Mouse (Mus musculus) bone marrow, adult 2 months (tissue): ENCODE measurements around the gene Slc44a2. TPM values are rescaled to one million over a fixed set of nuclear protein-coding genes. Genes with fewer than 3 reads are reported as not detected.

Experiments
- H3K27ac ChIP-seq: fragments of 200-500 bp; 2 replicates; pipeline ENCODE4 v1.5.1; 2012; ENCODE audit warnings: low read depth, mild to moderate bottlenecking, control low read depth, inconsistent platforms, low read length; ENCODE audit not compliant: control insufficient read depth, poor library complexity, insufficient read depth
- H3K4me1 ChIP-seq: fragments of 200-500 bp; 2 replicates; pipeline ENCODE4 v1.6.1; 2011; ENCODE audit warnings: low read length; ENCODE audit not compliant: control insufficient read depth, insufficient read depth
- H3K4me3 ChIP-seq: fragments of 200-500 bp; replicated peaks from 2 replicates; pipeline ENCODE3; 2011; ENCODE audit warnings: mild to moderate bottlenecking, low read depth, low read length, control low read depth; ENCODE audit not compliant: control insufficient read depth
- CTCF ChIP-seq: fragments of 200-500 bp; IDR thresholded peaks from 2 replicates; pipeline ENCODE4 v1.5.1; 2011; ENCODE audit warnings: low read length, control low read depth; ENCODE audit not compliant: control insufficient read depth, insufficient read depth
- POLR2A ChIP-seq: fragments of 200-500 bp; IDR thresholded peaks from 2 replicates; pipeline ENCODE4 v1.6.1; 2011; ENCODE audit warnings: low read depth, mild to moderate bottlenecking, control low read depth, low read length, borderline replicate concordance; ENCODE audit not compliant: control insufficient read depth
- WGBS: fragments of 180-500 bp; shearing (Covaris S2); methylation state at CpG from one replicate; pipeline ENCODE4 v1.1.7; 2018; 5-methylcytosine and 5-hydroxymethylcytosine counted together
- polyA plus RNA-seq: library from polyadenylated mRNA; stranded (reverse); fragments of >200 nt; gene quantifications from 2 replicates; pipeline ENCODE4 v1.2.4, GENCODE M21; 2011; ENCODE audit warnings: low replicate concordance; ENCODE audit not compliant: missing spikeins, insufficient read depth, insufficient read length

Gene Slc44a2
- polyA plus RNA-seq, 1 experiment: 106 TPM

DNA sequence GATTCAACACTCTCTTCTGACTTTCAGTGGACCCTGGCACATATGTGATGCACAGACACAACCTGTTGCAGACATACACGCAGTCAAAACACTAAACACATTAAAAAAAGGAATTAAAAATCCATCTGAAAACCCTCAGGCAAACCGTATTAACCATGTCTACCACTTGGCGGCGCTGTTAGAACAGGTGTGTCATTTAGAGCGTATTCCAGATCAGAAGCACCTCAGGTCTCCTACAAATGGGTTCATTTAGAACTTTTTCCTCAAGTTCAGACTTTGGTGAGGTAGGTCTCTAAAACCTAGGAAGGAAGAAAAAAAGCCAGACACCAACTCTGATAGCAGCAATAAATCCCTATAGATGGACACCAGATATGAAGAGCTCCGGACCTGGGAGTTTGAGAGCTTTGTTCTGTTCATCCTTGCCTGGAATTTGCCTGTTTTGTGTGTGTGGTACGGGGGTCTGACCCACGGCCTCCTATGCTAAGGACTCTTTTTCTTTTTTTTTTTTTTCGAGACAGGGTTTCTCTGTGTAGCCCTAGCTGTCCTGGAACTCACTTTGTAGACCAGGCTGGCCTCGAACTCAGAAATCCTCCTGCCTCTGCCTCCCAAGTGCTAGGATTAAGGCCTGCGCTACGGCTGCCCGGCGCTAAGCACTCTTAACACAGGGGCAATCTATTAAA, 46.2 kb downstream of the Slc44a2 start:
- Histone ChIP-seq H3K4me3 (peak overlapping the region; percentile 64), H3K27ac (peak overlapping the region; percentile 49), H3K4me1 (peaks cover 1% of the 10 kb centered on the region)
- TF ChIP-seq POLR2A: no peak
- TF ChIP-seq CTCF: peak; percentile 45
- WGBS: 20% methylated on average over 14 of the region's 14 CpGs

DNA sequence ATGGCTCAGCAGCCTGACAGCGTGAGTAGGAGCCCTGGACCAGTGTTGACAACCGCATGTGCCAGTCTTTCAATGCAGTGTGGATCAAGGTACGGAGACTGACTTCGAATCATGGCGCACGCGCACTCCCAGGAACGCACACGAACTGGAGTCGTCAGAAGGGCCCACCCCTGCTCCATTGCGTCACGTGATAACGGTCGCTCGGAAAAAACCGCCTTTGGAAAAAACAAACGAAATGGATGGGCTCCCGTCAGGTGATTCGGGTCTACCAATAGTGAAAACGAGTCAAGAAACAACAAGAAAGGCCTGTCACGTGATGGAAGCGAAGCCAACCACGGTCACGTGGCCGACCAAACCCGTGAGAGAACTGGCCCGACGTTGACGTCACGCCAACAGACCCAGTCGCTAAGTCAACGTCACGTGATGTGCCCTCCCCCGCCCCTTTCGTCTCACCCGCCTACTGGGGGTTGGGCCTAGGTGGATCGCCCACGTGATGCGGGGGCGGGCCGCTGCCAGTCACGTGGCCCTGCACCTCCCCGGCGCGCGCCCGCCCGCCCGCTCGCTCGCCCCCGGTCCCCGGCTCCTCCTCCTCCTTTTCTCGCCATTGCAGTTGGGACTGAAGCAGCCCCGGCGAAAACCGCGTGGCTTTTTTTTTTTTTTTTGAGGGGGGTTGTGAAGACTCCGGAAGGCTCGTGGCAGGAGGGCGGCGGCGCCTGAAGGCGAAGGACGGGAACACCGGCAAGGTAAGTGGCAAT, 47.0 kb downstream of the Slc44a2 start, which contains the start of gene Ilf3:
Gene Ilf3 (plus strand): TSS at position 515 of the 755 bp plus-strand sequence.
- Histone ChIP-seq H3K4me1 (peaks cover 1% of the 10 kb centered on the region), H3K4me3 (peak within 1 kb of the TSS; percentile 81), H3K27ac (peak within 1 kb of the TSS; percentile 63)
- under 1% methylated on average over 66 of the region's 66 CpGs for WGBS
- no peak for TF ChIP-seq CTCF
- TF ChIP-seq POLR2A: peak; percentile 31; the same call in 1 of the 2 replicates

DNA sequence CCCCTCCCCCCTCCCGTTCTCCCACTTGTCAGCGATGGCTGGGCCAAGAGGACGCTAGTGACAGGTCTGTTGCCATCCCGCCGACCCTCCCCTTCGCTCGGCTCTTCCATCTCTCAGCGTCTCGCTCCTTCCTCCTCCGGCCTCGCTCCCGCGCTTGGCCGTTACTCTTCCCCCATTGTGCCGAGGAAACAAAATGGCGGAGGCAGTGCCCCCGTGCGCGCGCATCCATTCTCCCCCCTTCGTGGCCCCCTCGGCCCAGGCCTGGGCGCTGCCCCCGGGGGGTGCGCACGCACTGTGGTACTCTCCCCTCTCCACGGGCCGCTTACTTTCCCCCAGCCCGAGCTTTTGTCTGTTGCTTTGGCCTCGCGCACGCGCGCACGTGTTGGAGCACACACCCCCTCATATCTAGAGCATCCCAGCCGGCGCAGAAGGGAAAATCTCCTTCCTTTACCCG, 47.7 kb downstream of the Slc44a2 start:
- Histone ChIP-seq H3K4me3 (peak overlapping the region; percentile 81), H3K27ac (peak overlapping the region; percentile 63), H3K4me1 (peaks cover 1% of the 10 kb centered on the region)
- TF ChIP-seq POLR2A: peak; percentile 22; the same call in 1 of the 2 replicates
- TF ChIP-seq CTCF: no peak
- WGBS: under 1% methylated on average over 38 of the region's 38 CpGs

DNA sequence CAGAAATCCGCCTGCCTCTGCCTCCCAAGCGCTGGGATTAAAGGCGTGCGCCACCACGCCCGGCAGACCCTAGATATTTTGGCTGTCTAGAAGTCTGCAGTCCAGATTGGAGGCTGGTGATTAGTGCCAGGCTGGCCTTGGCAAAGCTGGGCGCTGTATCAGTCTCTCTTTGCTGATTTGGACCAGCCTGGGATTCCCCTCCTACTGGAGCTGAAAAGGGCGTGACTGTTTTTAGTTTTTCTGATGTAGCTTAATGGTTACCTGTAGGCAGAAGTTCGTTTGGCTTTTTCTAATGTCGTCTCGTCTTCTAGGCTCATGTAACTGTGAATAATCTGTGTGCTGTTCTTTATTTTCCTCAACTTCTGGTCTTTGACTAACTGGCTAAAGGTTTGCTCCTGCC, 48.6 kb downstream of the Slc44a2 start:
- TF ChIP-seq CTCF (no peak), POLR2A (no peak)
- Histone ChIP-seq H3K4me1 (peaks cover 1% of the 10 kb centered on the region), H3K27ac (no peak overlapping the region), H3K4me3 (no peak overlapping the region)
- whole genome bisulfite sequencing: 31% methylated on average over 11 of the region's 11 CpGs

DNA sequence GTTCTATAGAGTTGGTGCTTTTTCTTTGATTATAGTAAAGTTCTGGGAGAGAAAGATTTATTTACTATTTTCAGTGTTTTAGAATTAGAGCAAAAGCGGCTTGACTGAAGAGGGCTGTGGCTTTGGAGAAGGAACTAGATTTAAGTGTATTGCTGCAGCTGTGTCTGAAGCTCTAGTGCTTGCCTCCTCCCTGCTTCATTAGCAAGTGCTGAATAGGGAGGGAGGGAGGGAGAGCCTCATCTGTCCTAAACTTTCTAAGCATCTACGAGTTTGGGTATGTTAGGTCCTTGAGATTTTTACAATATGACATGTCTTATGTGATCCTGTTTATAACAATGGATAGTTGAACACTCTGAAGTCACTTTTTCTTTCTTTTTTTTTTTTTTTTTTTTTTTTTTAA, 50.4 kb downstream of the Slc44a2 start:
- no peak for TF ChIP-seq POLR2A
- no peak for TF ChIP-seq CTCF
- WGBS: 33% methylated on average over 2 of the region's 2 CpGs
- Histone ChIP-seq H3K4me1 (peaks cover 1% of the 10 kb centered on the region), H3K27ac (no peak overlapping the region), H3K4me3 (no peak overlapping the region)

DNA sequence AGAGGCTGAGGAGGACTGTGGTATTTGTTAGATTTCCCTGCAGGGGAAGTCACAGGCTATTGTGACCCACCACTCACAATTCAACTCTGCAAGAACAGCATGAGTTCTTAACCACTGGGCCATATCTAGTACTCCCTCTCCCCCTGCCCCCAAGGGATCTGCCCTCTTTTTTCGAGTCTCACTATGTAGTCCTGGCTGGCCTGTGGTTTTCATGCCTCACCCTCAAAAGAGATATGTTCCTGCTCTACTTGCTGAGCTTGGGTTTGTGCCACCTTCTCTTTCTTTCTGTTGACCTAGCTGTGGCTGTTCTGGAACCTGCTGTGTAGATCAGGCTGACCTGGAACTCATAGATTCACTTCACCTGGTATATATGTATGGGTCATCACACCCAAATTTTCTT, 52.0 kb downstream of the Slc44a2 start:
- Histone ChIP-seq H3K27ac (no peak overlapping the region), H3K4me1 (peaks cover 1% of the 10 kb centered on the region), H3K4me3 (no peak overlapping the region)
- TF ChIP-seq CTCF: no peak
- no peak for TF ChIP-seq POLR2A
- WGBS: 24% methylated on average over 1 of the region's 1 CpGs

DNA sequence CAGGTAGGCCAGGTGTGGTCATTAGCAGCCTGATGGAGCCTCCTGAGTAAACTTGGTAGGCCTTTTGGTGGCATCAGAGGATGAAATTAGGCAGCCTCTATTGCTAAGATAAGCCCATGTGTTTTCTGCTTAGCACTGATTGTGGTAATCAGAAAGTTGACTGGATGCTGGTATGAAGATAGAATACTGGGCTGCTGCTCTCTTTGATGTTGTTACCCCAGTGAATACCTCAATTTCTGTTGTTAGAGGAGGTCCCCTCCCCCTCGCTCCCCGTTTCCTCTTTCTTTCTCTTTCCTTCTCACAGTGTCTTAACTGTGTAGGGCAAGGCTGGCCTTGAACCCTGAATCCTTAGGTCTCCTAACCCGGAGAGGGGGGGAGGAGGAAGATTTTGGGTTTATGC, 58.7 kb downstream of the Slc44a2 start:
- Histone ChIP-seq H3K4me1 (no peaks in the 10 kb centered on the region; the same call in none of the 2 replicates), H3K27ac (no peak overlapping the region), H3K4me3 (no peak overlapping the region)
- TF ChIP-seq POLR2A: no peak
- TF ChIP-seq CTCF: no peak
- 34% methylated on average over 3 of the region's 3 CpGs for WGBS

DNA sequence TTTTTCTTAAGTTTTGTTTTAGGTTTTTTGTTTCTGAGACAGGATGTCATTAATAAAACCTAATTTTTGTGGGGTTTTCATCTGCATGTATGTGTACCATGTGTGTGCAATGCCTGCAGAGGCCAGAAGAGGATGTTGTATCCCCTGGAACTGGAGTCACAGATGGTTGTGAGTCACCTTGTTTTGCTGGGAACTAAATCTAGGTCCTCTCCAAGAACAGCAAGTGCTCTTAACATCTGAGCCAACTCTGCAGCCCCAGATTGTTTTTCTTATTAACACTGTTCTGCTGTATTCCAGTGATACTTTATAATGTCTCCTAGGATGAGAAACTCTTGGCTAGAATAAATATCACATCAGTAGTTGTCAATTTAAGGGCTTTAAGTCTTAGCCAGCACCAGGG, 60.4 kb downstream of the Slc44a2 start:
- Histone ChIP-seq H3K4me1 (no peaks in the 10 kb centered on the region; the same call in none of the 2 replicates), H3K27ac (no peak overlapping the region), H3K4me3 (no peak overlapping the region)
- no peak for TF ChIP-seq CTCF
- no peak for TF ChIP-seq POLR2A

DNA sequence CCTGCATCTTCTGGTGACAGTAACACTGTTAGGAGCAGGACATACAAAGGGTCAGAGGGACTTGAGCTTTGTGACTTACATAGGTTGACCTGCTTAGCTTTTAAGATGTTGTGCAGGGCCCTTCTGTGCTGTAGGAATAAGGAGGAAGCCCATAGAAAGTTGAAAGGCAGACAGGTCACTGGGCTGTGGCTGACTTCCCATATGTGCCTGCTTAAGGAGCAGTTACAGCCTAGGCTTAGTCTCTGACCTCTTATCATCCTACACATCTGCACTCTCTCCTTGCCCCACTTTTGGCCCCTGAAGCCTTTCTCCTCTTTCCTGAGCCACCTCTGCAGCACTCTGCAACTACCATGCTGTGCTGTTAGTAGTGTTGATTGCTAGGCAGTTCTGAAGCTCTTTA, 63.5 kb downstream of the Slc44a2 start:
- Histone ChIP-seq H3K4me3 (no peak overlapping the region), H3K4me1 (no peaks in the 10 kb centered on the region; the same call in 1 of the 2 replicates), H3K27ac (no peak overlapping the region)
- no peak for TF ChIP-seq POLR2A
- TF ChIP-seq CTCF: no peak
